Mouse (Mus musculus) kidney, adult 2 months (tissue): ENCODE data around the gene Klrc2. TPM values are rescaled to one million over a fixed set of nuclear protein-coding genes. Genes with fewer than 3 reads are reported as not detected.

Experiments used
- DNase-seq: peaks from one replicate; pipeline ENCODE4 v3.0.0; 2021
- H3K27ac ChIP-seq: fragments of 200-500 bp; 2 replicates; pipeline ENCODE4 v1.5.1; 2012; ENCODE audit warnings: low read depth, low read length, control low read depth, inconsistent platforms; ENCODE audit not compliant: insufficient read depth
- H3K27me3 ChIP-seq: fragments of 200-500 bp; replicated peaks from 2 replicates; pipeline ENCODE4 v1.6.1; 2012; ENCODE audit warnings: mild to moderate bottlenecking, moderate library complexity, low read length, inconsistent platforms; ENCODE audit not compliant: control insufficient read depth, insufficient read depth
- H3K36me3 ChIP-seq: fragments of 200-500 bp; 2 replicates; pipeline ENCODE4 v1.6.1; 2012; ENCODE audit warnings: mild to moderate bottlenecking, moderate library complexity, low read length, inconsistent platforms; ENCODE audit not compliant: control insufficient read depth, insufficient read depth
- H3K4me1 ChIP-seq: fragments of 200-500 bp; 2 replicates; pipeline ENCODE4 v1.6.1; 2011; ENCODE audit warnings: low read length; ENCODE audit not compliant: control insufficient read depth, insufficient read depth
- H3K4me3 ChIP-seq: fragments of 200-500 bp; 2 replicates; pipeline ENCODE4 v1.5.1; 2011; ENCODE audit warnings: mild to moderate bottlenecking, low read depth, low read length, control low read depth; ENCODE audit not compliant: insufficient read depth
- CTCF ChIP-seq: fragments of 200-500 bp; conservative IDR thresholded peaks from 2 replicates; pipeline ENCODE4 v1.5.1; 2011; ENCODE audit warnings: low read depth, mild to moderate bottlenecking, control low read depth, low read length, moderate library complexity, mixed read lengths; ENCODE audit not compliant: insufficient read depth, insufficient read length
- POLR2A ChIP-seq: fragments of 200-500 bp; IDR thresholded peaks from one replicate; pipeline ENCODE4 v1.6.1; 2011; ENCODE audit warnings: low read depth, low read length, control low read depth
- WGBS: fragments of 180-500 bp; shearing (Covaris S2); methylation state at CpG from one replicate; pipeline ENCODE4 v1.1.7; 2018; 5-methylcytosine and 5-hydroxymethylcytosine counted together
- polyA plus RNA-seq: library from polyadenylated mRNA; depleted of rRNA; stranded (reverse); fragments of >200 nt; gene quantifications from 2 replicates; pipeline ENCODE4 v1.2.3, GENCODE M21; 2012; rRNA removed

The Klrc2 gene
- polyA plus RNA-seq, 1 experiment, result 0.06 TPM

DNA sequence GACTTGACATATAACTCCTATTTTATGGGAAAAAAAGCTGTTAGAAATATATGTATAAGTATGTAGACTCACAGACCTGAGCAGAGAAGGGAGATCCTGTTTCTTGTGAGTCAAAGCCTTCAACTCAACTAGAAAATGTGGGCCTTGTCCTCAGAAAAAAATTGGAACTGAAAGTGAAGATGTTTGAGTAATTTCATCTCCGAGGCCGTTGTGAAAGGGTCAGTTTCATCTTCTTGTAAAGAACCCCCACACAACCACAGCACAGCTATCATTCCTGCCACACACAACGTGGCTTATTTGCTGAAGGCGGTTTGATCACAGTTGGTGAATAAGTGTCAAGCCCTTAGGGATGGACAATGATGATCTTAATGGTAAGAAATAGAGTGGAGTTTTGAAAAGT, 36.8 kb downstream of the Klrc2 start, which contains the start of gene Klrk1:
Gene Klrk1 (minus strand): TSS at position 130 of the 400 bp plus-strand sequence.
- TF ChIP-seq POLR2A (no peak), CTCF (no peak)
- 72% methylated on average over 4 of the region's 4 CpGs for WGBS
- DNase-seq, result no peak
- H3K27me3 ChIP-seq, result no peaks in the 10 kb centered on the region
- no peaks in the 10 kb centered on the region for H3K4me1 ChIP-seq
- H3K36me3 ChIP-seq, result no peaks in the 10 kb centered on the region
- H3K4me3 ChIP-seq, result no peak within 1 kb of the TSS
- H3K27ac ChIP-seq, result no peak within 1 kb of the TSS

DNA sequence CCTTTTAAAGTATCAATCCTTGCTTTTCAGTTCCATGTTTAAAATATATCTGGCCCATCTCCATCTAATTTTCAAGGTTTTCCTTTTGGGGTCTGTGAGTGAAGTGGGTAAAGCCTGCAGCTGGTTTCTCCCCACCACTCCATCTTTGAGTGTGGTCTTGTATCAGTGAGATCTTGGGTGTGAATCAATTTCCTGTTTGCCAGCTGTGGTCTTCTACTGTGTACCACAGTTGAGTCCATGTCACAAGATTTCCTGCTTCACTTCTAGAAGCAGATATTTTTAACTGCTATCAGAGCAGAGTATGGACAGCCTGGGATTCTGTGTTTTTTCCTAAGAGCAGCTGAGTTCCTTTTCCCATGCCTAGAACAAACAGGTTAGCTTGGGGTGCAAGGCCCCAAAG, 52.1 kb downstream of the Klrc2 start:
- no peaks in the 10 kb centered on the region for H3K36me3 ChIP-seq
- no peaks in the 10 kb centered on the region; the same call in 1 of the 2 replicates for H3K27me3 ChIP-seq
- no peak overlapping the region for H3K27ac ChIP-seq
- no peaks in the 10 kb centered on the region for H3K4me1 ChIP-seq
- H3K4me3 ChIP-seq, result no peak overlapping the region
- TF ChIP-seq CTCF (no peak), POLR2A (no peak)
- DNase-seq, result no peak

Other genes with a start within 250 kb of the Klrc2 start
- 2.6 and 2.8 TPM in 2 replicates for gene Clec1a, start 208.7 kb downstream of the Klrc2 start, polyA plus RNA-seq
- gene Olr1, start 153.5 kb downstream of the Klrc2 start, polyA plus RNA-seq, result 0.03 and 0.17 TPM in 2 replicates
- gene Tmem52b, start 148.1 kb downstream of the Klrc2 start, polyA plus RNA-seq, result 124 and 212 TPM in 2 replicates
- gene Gabarapl1, start 127.5 kb downstream of the Klrc2 start, polyA plus RNA-seq, result 648 and 804 TPM in 2 replicates
- gene Klre1, start 82.8 kb downstream of the Klrc2 start, polyA plus RNA-seq, result 0.30 TPM in 1 of 2 replicates, not detected in the other
- gene Klrd1, start 68.9 kb downstream of the Klrc2 start, polyA plus RNA-seq, result 0.72 TPM in 1 of 2 replicates, not detected in the other
- 0.18 and 0.41 TPM in 2 replicates for gene Klrk1, start 36.8 kb downstream of the Klrc2 start, polyA plus RNA-seq
- gene Klrc3, start 17.4 kb downstream of the Klrc2 start, polyA plus RNA-seq, result 0.17 TPM in 1 of 2 replicates, not detected in the other
- 0.34 TPM in 1 of 2 replicates, not detected in the other for gene Klrc1, start 18.3 kb upstream of the Klrc2 start, polyA plus RNA-seq
- not detected in 2 replicates for gene Klri1, start 56.4 kb upstream of the Klrc2 start, polyA plus RNA-seq
- 0.01 and 0.06 TPM in 2 replicates for gene Klri2, start 79.8 kb upstream of the Klrc2 start, polyA plus RNA-seq
- gene Gm156, start 123.6 kb upstream of the Klrc2 start, polyA plus RNA-seq, result not detected in 2 replicates
- gene Gm17631, start 202.0 kb upstream of the Klrc2 start, polyA plus RNA-seq, result not detected in 2 replicates
- gene Klra17, start 216.0 kb upstream of the Klrc2 start, polyA plus RNA-seq, result 0.11 TPM in 1 of 2 replicates, not detected in the other